Mouse (Mus musculus) G1E (cell line): ENCODE data around the gene Rgsl1.

Experiments
- CTCF ChIP-seq: IDR thresholded peaks from 2 replicates; pipeline ENCODE4 v1.5.1; 2012; ENCODE audit warnings: low read depth, low read length, inconsistent platforms, mixed read lengths
- GATA1 ChIP-seq: IDR thresholded peaks from 2 replicates; pipeline ENCODE4 v1.6.1; 2012; ENCODE audit warnings: borderline replicate concordance, low read length, inconsistent platforms, mixed read lengths

DNA sequence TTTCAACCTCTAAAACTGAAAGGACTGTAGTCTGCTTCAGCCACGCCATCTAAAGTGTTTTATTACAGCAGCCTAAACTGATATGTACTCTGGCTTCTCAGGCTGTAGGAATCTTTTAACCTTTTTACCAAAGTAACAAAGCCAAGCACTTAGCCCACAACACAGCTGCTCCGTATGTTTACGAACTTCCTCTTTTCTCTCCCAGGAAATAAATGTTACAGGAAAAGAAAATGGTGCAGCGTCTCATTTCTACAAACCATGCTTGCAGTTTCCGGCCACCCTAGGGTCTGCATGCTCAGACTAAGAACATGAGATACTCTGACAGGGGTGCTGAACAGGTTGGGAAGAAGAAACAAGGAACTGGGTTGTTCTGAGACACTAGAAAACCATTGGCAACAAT lies 75.5 kb downstream of the Rgsl1 start:
- no peak for TF ChIP-seq CTCF
- TF ChIP-seq GATA1, result no peak
